Mouse (Mus musculus): ENCODE data around the gene Krcc1. TPM values are rescaled to one million over a fixed set of nuclear protein-coding genes. Genes with fewer than 3 reads are reported as not detected.
"Not testable (repeated sequence)": the region's sequence is repeated elsewhere in the genome, so short reads cannot be mapped to it uniquely, and the experiment has no call there.

The Krcc1 gene
- total and polyA plus RNA-seq, 3 experiments, result 25.8 to 31.6 TPM; not detected in 1

- TF ChIP-seq KAT2A (conservative IDR thresholded peaks at IDR 0.05; ENCODE audit: low read depth, low read length) (0 out of 2 replicates have a peak, but pooled peaks have one; percentile 42), MAX (IDR thresholded peaks at IDR 0.05; ENCODE audit: low read length) (no peak), EP300 (IDR thresholded peaks at IDR 0.05; ENCODE audit: low read depth in 1 of 2, low read length in 2 of 2) (peak; percentile 97 to 98)
Measured at GRCm38 (mm10) chr6:71260051-71260640, 11.3 kb upstream of the Krcc1 start (continued).

- Histone ChIP-seq H3K27ac (ENCODE audit: control insufficient read depth, low read depth, low read length) (no peak overlapping the region), H3K9me3 (replicated peaks; ENCODE audit: insufficient read depth, low read length) (no peaks in the 10 kb centered on the region), H3K4me1 (ENCODE audit: control insufficient read depth in 1 of 2, insufficient read depth in 2 of 2, low read length in 2 of 2) (peaks cover 18 to 39% of the 10 kb centered on the region in 2 experiments), H3K4me3 (ENCODE audit: control insufficient read depth in 1 of 2, insufficient read depth in 1 of 2, low read depth in 2 of 2, low read length in 2 of 2) (no peak overlapping the region), H3K36me3 (ENCODE audit: control insufficient read depth in 1 of 2, insufficient read depth in 2 of 2, low read length in 2 of 2) (peaks cover 0 to 33% of the 10 kb centered on the region in 2 experiments; a peak in 2 of 4 replicates), H3K79me2 (ENCODE audit: control insufficient read depth, insufficient read depth, low read length, poor library complexity) (no peaks in the 10 kb centered on the region), H3K27me3 (ENCODE audit: control insufficient read depth in 1 of 2, insufficient read depth in 2 of 2, low read length in 2 of 2) (no peaks in the 10 kb centered on the region), H3K9ac (ENCODE audit: control insufficient read depth, low read depth, low read length, poor library complexity, severe bottlenecking) (no peak overlapping the region)
- DNase-seq (ENCODE audit: low read depth, low spot score), result no peak
- TF ChIP-seq JUND (IDR thresholded peaks at IDR 0.05; ENCODE audit: low read depth, low read length) (no peak), GATA1 (IDR thresholded peaks at IDR 0.05; ENCODE audit: low read depth, low read length) (no peak), ZMIZ1 (IDR thresholded peaks at IDR 0.05; ENCODE audit: low read depth, low read length) (no peak), RCOR1 (IDR thresholded peaks at IDR 0.05; ENCODE audit: low read depth, low read length) (no peak)
Measured at GRCm38 (mm10) chr6:71261060-71261459, 10.4 kb upstream of the Krcc1 start.

- H3K79me2 ChIP-seq (ENCODE audit: control insufficient read depth, insufficient read depth, low read length, poor library complexity), result no peaks in the 10 kb centered on the region
- H3K9me3 ChIP-seq (replicated peaks; ENCODE audit: insufficient read depth, low read length), result no peaks in the 10 kb centered on the region
- H3K27me3 ChIP-seq (ENCODE audit: control insufficient read depth in 1 of 2, insufficient read depth in 2 of 2, low read length in 2 of 2), result no peaks in the 10 kb centered on the region
- no peak overlapping the region for H3K9ac ChIP-seq (ENCODE audit: control insufficient read depth, low read depth, low read length, poor library complexity, severe bottlenecking)
- peaks cover 18 to 39% of the 10 kb centered on the region in 2 experiments for H3K4me1 ChIP-seq (ENCODE audit: control insufficient read depth in 1 of 2, insufficient read depth in 2 of 2, low read length in 2 of 2)
- H3K4me3 ChIP-seq (ENCODE audit: control insufficient read depth in 1 of 2, insufficient read depth in 1 of 2, low read depth in 2 of 2, low read length in 2 of 2), result no peak overlapping the region
- peaks cover 0 to 33% of the 10 kb centered on the region in 2 experiments; a peak in 2 of 4 replicates for H3K36me3 ChIP-seq (ENCODE audit: control insufficient read depth in 1 of 2, insufficient read depth in 2 of 2, low read length in 2 of 2)
- no peak for DNase-seq (ENCODE audit: low read depth, low spot score)
- no peak overlapping the region for H3K27ac ChIP-seq (ENCODE audit: control insufficient read depth, low read depth, low read length)
- TF ChIP-seq GATA1 (IDR thresholded peaks at IDR 0.05; ENCODE audit: low read depth, low read length) (no peak), RAD21 (IDR thresholded peaks at IDR 0.05; ENCODE audit: low read depth, low read length) (no peak), POLR2AphosphoS5 (IDR thresholded peaks at IDR 0.05; ENCODE audit: borderline replicate concordance, low read depth, low read length) (no peak), MXI1 (IDR thresholded peaks at IDR 0.05; ENCODE audit: low read depth, low read length) (no peak)
Measured at GRCm38 (mm10) chr6:71262142-71262833, 9.2 kb upstream of the Krcc1 start.

- not testable (repeated sequence) for H3K9ac ChIP-seq (ENCODE audit: control insufficient read depth, low read depth, low read length, poor library complexity, severe bottlenecking); H3K4me3 ChIP-seq (ENCODE audit: control insufficient read depth in 1 of 2, insufficient read depth in 1 of 2, low read depth in 2 of 2, low read length in 2 of 2); H3K27ac ChIP-seq (ENCODE audit: control insufficient read depth, low read depth, low read length); H3K9me3 ChIP-seq (replicated peaks; ENCODE audit: insufficient read depth, low read length); H3K27me3 ChIP-seq (ENCODE audit: control insufficient read depth in 1 of 2, insufficient read depth in 2 of 2, low read length in 2 of 2); DNase-seq (ENCODE audit: low read depth, low spot score)
- Histone ChIP-seq H3K36me3 (ENCODE audit: control insufficient read depth in 1 of 2, insufficient read depth in 2 of 2, low read length in 2 of 2) (peaks cover 0 to 18% of the 10 kb centered on the region in 2 experiments; a peak in 2 of 4 replicates), H3K4me1 (ENCODE audit: control insufficient read depth in 1 of 2, insufficient read depth in 2 of 2, low read length in 2 of 2) (peaks cover 11 to 22% of the 10 kb centered on the region in 2 experiments), H3K79me2 (ENCODE audit: control insufficient read depth, insufficient read depth, low read length, poor library complexity) (peaks cover 11% of the 10 kb centered on the region)
Measured at GRCm38 (mm10) chr6:71267603-71268002, 3.9 kb upstream of the Krcc1 start.
